Mouse (Mus musculus) Patski (cell line): Measurements from ENCODE around the gene Tcirg1. TPM values are rescaled to one million over a fixed set of nuclear protein-coding genes. Genes with fewer than 3 reads are reported as not detected.

Experiments
- ATAC-seq: fragments of 100-300 bp; one replicate; pipeline ENCODE4 v1.8.0; 2021
- CTCF ChIA-PET: fragments of 350-600 bp; sonication (Branson Sonifier 250); formaldehyde crosslinking; loops from one replicate; lab custom pipeline; 2022; ENCODE audit warnings: inconsistent platforms; lab: Charles Lee
- POLR2A ChIA-PET: fragments of 350-600 bp; sonication (Branson Sonifier 250); formaldehyde crosslinking; loops from one replicate; lab custom pipeline; 2022; ENCODE audit warnings: antibody characterized with exemption, inconsistent platforms; lab: Charles Lee
- DNase-seq: peaks from one replicate; pipeline ENCODE4 v3.0.0-alpha.2; 2011; ENCODE audit warnings: low read depth, low spot score
- H3K27me3 ChIP-seq: fragments of 371-371 bp; one replicate; pipeline ENCODE4 v1.5.1; 2021
- CTCF ChIP-seq: fragments of 100-300 bp; IDR thresholded peaks from one replicate; pipeline ENCODE4 v1.5.1; 2021
- in situ Hi-C: fragments of 300-500 bp; cut with MboI; formaldehyde crosslinking; loops from 3 replicates; pipeline ENCODE4 v1.11.1; 2018; ENCODE audit warnings: low pct_unique_long_range_greater_than_20kb, mixed read lengths
- polyA plus RNA-seq: library from polyadenylated mRNA; unstranded; gene quantifications from one replicate; pipeline ENCODE4 v1.2.3, GENCODE M21; 2021

Gene Tcirg1
- polyA plus RNA-seq, 1 experiment from 2014 or later, result 80.3 TPM

- in situ Hi-C loops, result no loop called here
- POLR2A ChIA-PET, result interaction anchor here (0.8 kb wide), 1 partner anchor 25 kb away, joined by 3 read pairs; no protein-coding TSS in a partner anchor
Observed at GRCm38 (mm10) chr19:3916727-3917126, 9.8 kb upstream of the Tcirg1 start.

GRCm38 (mm10) chr19:3914535-3914934, 7.6 kb upstream of the Tcirg1 start:
- H3K27me3 ChIP-seq, result no peaks in the 10 kb centered on the region
- no peak for TF ChIP-seq CTCF
- in situ Hi-C loops, result no loop called here
- ATAC-seq (no peak), DNase-seq (no peak)
- ChIA-PET POLR2A (interaction anchor here (0.7 to 0.8 kb wide), 2 partner anchors 8 to 12 kb away, joined by 4 read pairs; no protein-coding TSS in a partner anchor), CTCF (interaction anchor here (3.3 kb wide), 1 partner anchor 12 kb away, joined by 13 read pairs; no protein-coding TSS in a partner anchor)

More at GRCm38 (mm10) chr19:3916727-3917126, 9.8 kb upstream of the Tcirg1 start:
- CTCF ChIA-PET, result interaction anchor here (1.5 to 3.3 kb wide), 2 partner anchors 10 to 96 kb away, joined by 3 to 13 read pairs; partner anchors contain the start of gene Ndufv1
- DNase-seq (no peak), ATAC-seq (no peak)
- no peaks in the 10 kb centered on the region for H3K27me3 ChIP-seq
- TF ChIP-seq CTCF, result no peak

- H3K27me3 ChIP-seq, result no peaks in the 10 kb centered on the region
- ATAC-seq, result no peak
- CTCF ChIA-PET, result interaction anchor here (1.6 to 3.3 kb wide), 2 partner anchors 13 to 77 kb away, joined by 3 to 13 read pairs; no protein-coding TSS in a partner anchor
- DNase-seq, result no peak
- TF ChIP-seq CTCF, result no peak
- in situ Hi-C loops, result no loop called here
- POLR2A ChIA-PET, result interaction anchor here (0.6 kb wide), 1 partner anchor 24 kb away, joined by 3 read pairs; no protein-coding TSS in a partner anchor
Observed at GRCm38 (mm10) chr19:3913692-3914091, 6.8 kb upstream of the Tcirg1 start.

GRCm38 (mm10) chr19:3912337-3913204, 5.6 kb upstream of the Tcirg1 start, which contains the start of gene Ndufs8:
TSS of gene Ndufs8 (minus strand) at chr19:3912774.
- CTCF ChIA-PET, result interaction anchor here (1.6 kb wide), 1 partner anchor 78 kb away, joined by 3 read pairs; no protein-coding TSS in a partner anchor
- in situ Hi-C loops, result no loop called here
- POLR2A ChIA-PET, result interaction anchor here (0.6 to 0.7 kb wide), 4 partner anchors 25 to 926 kb away, joined by 3 to 7 read pairs (median 4); no protein-coding TSS in a partner anchor
- no peak for TF ChIP-seq CTCF
- ATAC-seq, result peak; percentile 92
- DNase-seq, result peak; percentile 90
- H3K27me3 ChIP-seq, result no peaks in the 10 kb centered on the region

- ATAC-seq, result no peak
- no peak for DNase-seq
- H3K27me3 ChIP-seq, result no peaks in the 10 kb centered on the region
- ChIA-PET CTCF (no interaction called here), POLR2A (no interaction called here)
- no peak for TF ChIP-seq CTCF
- in situ Hi-C loops, result no loop called here
Observed at GRCm38 (mm10) chr19:3910206-3910605, 3.3 kb upstream of the Tcirg1 start.

- POLR2A ChIA-PET, result interaction anchor here (0.8 to 1.2 kb wide), 3 partner anchors 14 to 76 kb away, joined by 3 to 5 read pairs (median 3); partner anchors contain the start of gene Chka
- CTCF ChIA-PET, result interaction anchor here (0.9 to 1.2 kb wide), 2 partner anchors 18 to 39 kb away, joined by 3 read pairs; no protein-coding TSS in a partner anchor
- in situ Hi-C loops, result no loop called here
- ATAC-seq (no peak), DNase-seq (no peak)
- H3K27me3 ChIP-seq, result no peaks in the 10 kb centered on the region
- TF ChIP-seq CTCF, result no peak
Observed at GRCm38 (mm10) chr19:3907876-3908660, 1.1 kb upstream of the Tcirg1 start.

- ATAC-seq (no peak), DNase-seq (no peak)
- ChIA-PET CTCF (interaction anchor here (0.7 kb wide), 1 partner anchor 20 kb away, joined by 3 read pairs; no protein-coding TSS in a partner anchor), POLR2A (interaction anchor here (1.4 to 2.4 kb wide), 3 partner anchors 11 to 20 kb away, joined by 5 to 9 read pairs (median 6); no protein-coding TSS in a partner anchor)
- no peak for TF ChIP-seq CTCF
- in situ Hi-C loops, result no loop called here
- H3K27me3 ChIP-seq, result no peaks in the 10 kb centered on the region
Observed at GRCm38 (mm10) chr19:3906326-3906725, 607 bp downstream of the Tcirg1 start.

- no peaks in the 10 kb centered on the region for H3K27me3 ChIP-seq
- no peak for ATAC-seq
- DNase-seq, result peak; percentile 24
- POLR2A ChIA-PET, result interaction anchor here (1.8 to 2.4 kb wide), 3 partner anchors 10 to 15 kb away, joined by 6 to 9 read pairs (median 8); no protein-coding TSS in a partner anchor
- in situ Hi-C loops, result no loop called here
- TF ChIP-seq CTCF, result no peak
- CTCF ChIA-PET, result interaction anchor here (1.3 kb wide), 1 partner anchor 21 kb away, joined by 4 read pairs; no protein-coding TSS in a partner anchor
Observed at GRCm38 (mm10) chr19:3905261-3905969, 1.5 kb downstream of the Tcirg1 start.

- no peak for ATAC-seq
- no peak for TF ChIP-seq CTCF
- POLR2A ChIA-PET, result interaction anchor here (0.6 to 2.4 kb wide), 6 partner anchors 9 to 36 kb away, joined by 3 to 9 read pairs (median 6); no protein-coding TSS in a partner anchor
- in situ Hi-C loops, result no loop called here
- CTCF ChIA-PET, result interaction anchor here (1.2 kb wide), 1 partner anchor 9 kb away, joined by 3 read pairs; no protein-coding TSS in a partner anchor
- no peak for DNase-seq
- H3K27me3 ChIP-seq, result no peaks in the 10 kb centered on the region
Observed at GRCm38 (mm10) chr19:3904363-3904675, 2.6 kb downstream of the Tcirg1 start.
